Mouse (Mus musculus): ENCODE measurements around the gene Ube2c. TPM values are rescaled to one million over a fixed set of nuclear protein-coding genes. Genes with fewer than 3 reads are reported as not detected.
A peak's percentile ranks its signal among the peaks of the same experiment; 100 is the strongest.

Gene Ube2c
- polyA plus RNA-seq, 1 experiment from 2014 or later: 433 TPM

- no peak overlapping the region for H3K4me2 ChIP-seq (replicated peaks; ENCODE audit: low read depth, low read length)
- peaks cover 17% of the 10 kb centered on the region for H3K4me1 ChIP-seq (ENCODE audit: control insufficient read depth, insufficient read depth, low read length)
- H3K9ac ChIP-seq (replicated peaks; ENCODE audit: low read depth, low read length): no peak overlapping the region
- no peak for ATAC-seq (ENCODE audit: insufficient number of reproducible peaks, insufficient read depth, low FRiP score, low read depth)
- H3K9me3 ChIP-seq (ENCODE audit: control insufficient read depth, low read depth, low read length): no peaks in the 10 kb centered on the region
- no peak overlapping the region for H3K27ac ChIP-seq (ENCODE audit: low read length)
- 90% methylated on average over 15 of the region's 15 CpGs for WGBS
- peaks cover 58% of the 10 kb centered on the region for H3K36me3 ChIP-seq (ENCODE audit: control insufficient read depth, insufficient read depth, low read length)
- no peaks in the 10 kb centered on the region for H3K27me3 ChIP-seq (ENCODE audit: control insufficient read depth, insufficient read depth, low read length)
- H3K4me3 ChIP-seq (ENCODE audit: low read depth, low read length): no peak overlapping the region
Measured at GRCm38 (mm10) chr2:164767812-164768540, 1.7 kb upstream of the Ube2c start.

- Histone ChIP-seq H3K4me1 (ENCODE audit: control insufficient read depth, insufficient read depth, low read length) (peaks cover 17% of the 10 kb centered on the region), H3K27me3 (ENCODE audit: control insufficient read depth, insufficient read depth, low read length) (no peaks in the 10 kb centered on the region), H3K9me3 (ENCODE audit: control insufficient read depth, low read depth, low read length) (no peaks in the 10 kb centered on the region), H3K36me3 (ENCODE audit: control insufficient read depth, insufficient read depth, low read length) (peaks cover 46% of the 10 kb centered on the region), H3K4me2 (replicated peaks; ENCODE audit: low read depth, low read length) (peak overlapping the region; percentile 84), H3K27ac (ENCODE audit: low read length) (no peak overlapping the region), H3K4me3 (ENCODE audit: low read depth, low read length) (peak overlapping the region; percentile 87), H3K9ac (replicated peaks; ENCODE audit: low read depth, low read length) (peak overlapping the region; percentile 80)
- ATAC-seq (ENCODE audit: insufficient number of reproducible peaks, insufficient read depth, low FRiP score, low read depth): no peak
- WGBS: 4% methylated on average over 15 of the region's 15 CpGs
Measured at GRCm38 (mm10) chr2:164770279-164770678, 581 bp downstream of the Ube2c start.

DNA sequence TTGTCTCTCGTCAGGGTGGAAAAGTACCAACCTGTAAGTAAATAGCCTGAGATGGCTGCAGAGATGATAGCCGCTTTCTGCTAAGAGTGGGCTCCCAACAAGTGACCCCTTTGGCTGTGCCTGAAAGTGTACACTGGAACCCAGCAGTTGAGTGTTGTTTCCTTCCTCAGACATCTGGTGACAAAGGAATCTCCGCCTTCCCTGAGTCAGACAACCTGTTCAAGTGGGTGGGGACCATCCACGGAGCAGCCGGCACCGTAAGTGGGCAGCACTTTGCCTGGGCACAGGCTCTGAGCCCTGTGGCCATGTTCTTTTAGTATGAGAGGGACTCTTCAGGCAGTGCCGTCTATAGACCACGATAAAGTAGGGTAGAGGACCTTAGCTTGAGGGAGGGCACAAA lies 1.4 kb downstream of the Ube2c start:
- no peaks in the 10 kb centered on the region for H3K27me3 ChIP-seq (ENCODE audit: control insufficient read depth, insufficient read depth, low read length)
- peaks cover 38% of the 10 kb centered on the region for H3K36me3 ChIP-seq (ENCODE audit: control insufficient read depth, insufficient read depth, low read length)
- H3K27ac ChIP-seq (ENCODE audit: low read length): no peak overlapping the region
- WGBS: 62% methylated on average over 8 of the region's 8 CpGs
- peak overlapping the region; percentile 80 for H3K9ac ChIP-seq (replicated peaks; ENCODE audit: low read depth, low read length)
- peaks cover 17% of the 10 kb centered on the region for H3K4me1 ChIP-seq (ENCODE audit: control insufficient read depth, insufficient read depth, low read length)
- H3K9me3 ChIP-seq (ENCODE audit: control insufficient read depth, low read depth, low read length): no peaks in the 10 kb centered on the region
- no peak for ATAC-seq (ENCODE audit: insufficient number of reproducible peaks, insufficient read depth, low FRiP score, low read depth)
- H3K4me3 ChIP-seq (ENCODE audit: low read depth, low read length): peak overlapping the region; percentile 87
- H3K4me2 ChIP-seq (replicated peaks; ENCODE audit: low read depth, low read length): peak overlapping the region; percentile 84

- H3K4me3 ChIP-seq (ENCODE audit: low read depth, low read length): no peak overlapping the region
- H3K36me3 ChIP-seq (ENCODE audit: control insufficient read depth, insufficient read depth, low read length): peaks cover 21% of the 10 kb centered on the region
- H3K9ac ChIP-seq (replicated peaks; ENCODE audit: low read depth, low read length): no peak overlapping the region
- peaks cover 17% of the 10 kb centered on the region for H3K4me1 ChIP-seq (ENCODE audit: control insufficient read depth, insufficient read depth, low read length)
- H3K27ac ChIP-seq (ENCODE audit: low read length): no peak overlapping the region
- no peaks in the 10 kb centered on the region for H3K9me3 ChIP-seq (ENCODE audit: control insufficient read depth, low read depth, low read length)
- 77% methylated on average over 14 of the region's 14 CpGs for WGBS
- no peak for ATAC-seq (ENCODE audit: insufficient number of reproducible peaks, insufficient read depth, low FRiP score, low read depth)
- no peak overlapping the region for H3K4me2 ChIP-seq (replicated peaks; ENCODE audit: low read depth, low read length)
- no peaks in the 10 kb centered on the region for H3K27me3 ChIP-seq (ENCODE audit: control insufficient read depth, insufficient read depth, low read length)
Measured at GRCm38 (mm10) chr2:164773229-164773988, 3.7 kb downstream of the Ube2c start.

DNA sequence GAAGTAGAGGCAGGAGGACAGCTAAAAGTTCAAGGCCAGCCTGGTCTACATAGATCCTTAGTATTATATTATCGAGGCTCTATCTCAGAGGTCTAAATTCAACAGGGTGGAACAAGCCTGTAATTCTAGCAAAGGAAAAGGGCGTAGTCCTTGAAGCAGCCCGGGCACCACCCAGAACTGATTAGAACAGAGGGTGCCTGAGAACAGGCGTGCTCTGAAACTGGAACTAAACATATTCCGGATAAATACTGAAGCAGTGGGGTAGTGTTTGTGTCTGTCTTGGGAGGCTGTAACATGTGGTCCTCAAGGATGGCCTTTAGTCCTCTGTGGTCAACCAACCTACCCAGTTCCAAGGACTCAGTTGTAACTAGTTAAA lies 4.3 kb downstream of the Ube2c start:
- Histone ChIP-seq H3K9me3 (ENCODE audit: control insufficient read depth, low read depth, low read length) (no peaks in the 10 kb centered on the region), H3K27me3 (ENCODE audit: control insufficient read depth, insufficient read depth, low read length) (no peaks in the 10 kb centered on the region), H3K4me1 (ENCODE audit: control insufficient read depth, insufficient read depth, low read length) (peaks cover 17% of the 10 kb centered on the region), H3K4me3 (ENCODE audit: low read depth, low read length) (no peak overlapping the region), H3K9ac (replicated peaks; ENCODE audit: low read depth, low read length) (no peak overlapping the region), H3K27ac (ENCODE audit: low read length) (no peak overlapping the region), H3K36me3 (ENCODE audit: control insufficient read depth, insufficient read depth, low read length) (peaks cover 21% of the 10 kb centered on the region), H3K4me2 (replicated peaks; ENCODE audit: low read depth, low read length) (no peak overlapping the region)
- ATAC-seq (ENCODE audit: insufficient number of reproducible peaks, insufficient read depth, low FRiP score, low read depth): no peak
- 76% methylated on average over 5 of the region's 5 CpGs for WGBS

DNA sequence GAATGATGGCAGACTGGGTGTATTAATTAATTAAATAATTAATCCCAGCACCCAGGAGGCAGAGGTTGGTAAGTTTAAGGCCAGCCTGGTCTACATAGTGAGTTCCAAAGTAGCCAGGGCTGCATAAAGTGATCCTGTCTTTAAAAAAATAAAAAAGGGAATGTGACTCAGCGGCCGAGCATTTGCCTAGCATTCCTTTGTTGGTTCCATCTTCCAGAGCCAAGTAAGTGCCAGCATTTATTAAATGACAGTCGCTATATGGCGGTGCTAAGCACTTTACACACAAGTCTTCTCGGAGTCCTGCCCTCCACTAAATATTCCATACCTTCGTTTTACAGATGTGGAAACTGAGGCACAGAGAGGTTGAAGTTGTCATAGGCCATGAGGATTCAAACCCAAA lies 6.4 kb downstream of the Ube2c start:
- Histone ChIP-seq H3K4me1 (ENCODE audit: control insufficient read depth, insufficient read depth, low read length) (peaks cover 10% of the 10 kb centered on the region), H3K27ac (ENCODE audit: low read length) (no peak overlapping the region), H3K9ac (replicated peaks; ENCODE audit: low read depth, low read length) (no peak overlapping the region), H3K4me3 (ENCODE audit: low read depth, low read length) (no peak overlapping the region), H3K9me3 (ENCODE audit: control insufficient read depth, low read depth, low read length) (no peaks in the 10 kb centered on the region), H3K4me2 (replicated peaks; ENCODE audit: low read depth, low read length) (no peak overlapping the region), H3K27me3 (ENCODE audit: control insufficient read depth, insufficient read depth, low read length) (no peaks in the 10 kb centered on the region), H3K36me3 (ENCODE audit: control insufficient read depth, insufficient read depth, low read length) (peaks cover 18% of the 10 kb centered on the region)
- no peak for ATAC-seq (ENCODE audit: insufficient number of reproducible peaks, insufficient read depth, low FRiP score, low read depth)
- 82% methylated on average over 6 of the region's 6 CpGs for WGBS

DNA sequence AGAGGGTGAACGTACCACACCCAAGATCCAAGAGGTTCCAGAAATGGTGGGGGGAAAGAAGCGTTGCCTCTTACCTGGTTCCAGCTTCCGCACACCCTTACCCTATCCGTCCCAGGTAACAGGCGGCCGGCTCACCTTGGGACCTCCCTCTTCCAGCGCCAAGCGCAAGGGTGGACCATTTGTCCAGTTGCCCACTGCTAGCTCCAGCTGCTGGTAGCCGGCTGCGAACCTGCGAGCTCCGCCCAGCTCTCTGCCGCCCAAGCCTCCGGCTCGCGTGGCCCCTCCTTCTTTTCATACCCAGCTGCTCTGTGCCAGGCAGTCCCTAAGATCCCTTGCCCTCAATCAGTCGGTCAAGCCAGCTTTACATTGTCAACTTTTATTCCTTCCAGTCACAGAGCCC lies 7.1 kb downstream of the Ube2c start:
- Histone ChIP-seq H3K36me3 (ENCODE audit: control insufficient read depth, insufficient read depth, low read length) (peaks cover 11% of the 10 kb centered on the region; the same call in 1 of the 2 replicates), H3K9ac (replicated peaks; ENCODE audit: low read depth, low read length) (no peak overlapping the region), H3K4me3 (ENCODE audit: low read depth, low read length) (no peak overlapping the region), H3K27ac (ENCODE audit: low read length) (no peak overlapping the region), H3K4me2 (replicated peaks; ENCODE audit: low read depth, low read length) (no peak overlapping the region), H3K9me3 (ENCODE audit: control insufficient read depth, low read depth, low read length) (no peaks in the 10 kb centered on the region), H3K27me3 (ENCODE audit: control insufficient read depth, insufficient read depth, low read length) (no peaks in the 10 kb centered on the region), H3K4me1 (ENCODE audit: control insufficient read depth, insufficient read depth, low read length) (peaks cover 3% of the 10 kb centered on the region)
- no peak for ATAC-seq (ENCODE audit: insufficient number of reproducible peaks, insufficient read depth, low FRiP score, low read depth)
- 57% methylated on average over 17 of the region's 17 CpGs for WGBS

- ATAC-seq (ENCODE audit: insufficient number of reproducible peaks, insufficient read depth, low FRiP score, low read depth): no peak
- Histone ChIP-seq H3K4me2 (replicated peaks; ENCODE audit: low read depth, low read length) (no peak overlapping the region), H3K4me1 (ENCODE audit: control insufficient read depth, insufficient read depth, low read length) (no peaks in the 10 kb centered on the region), H3K9me3 (ENCODE audit: control insufficient read depth, low read depth, low read length) (no peaks in the 10 kb centered on the region), H3K9ac (replicated peaks; ENCODE audit: low read depth, low read length) (no peak overlapping the region), H3K36me3 (ENCODE audit: control insufficient read depth, insufficient read depth, low read length) (peaks cover 6% of the 10 kb centered on the region; the same call in 1 of the 2 replicates), H3K4me3 (ENCODE audit: low read depth, low read length) (no peak overlapping the region), H3K27ac (ENCODE audit: low read length) (no peak overlapping the region), H3K27me3 (ENCODE audit: control insufficient read depth, insufficient read depth, low read length) (no peaks in the 10 kb centered on the region)
- WGBS: 78% methylated on average over 30 of the region's 30 CpGs
Measured at GRCm38 (mm10) chr2:164777246-164778014, 7.7 kb downstream of the Ube2c start.
